Mouse (Mus musculus) limb, embryonic 13.5 days (tissue): ENCODE measurements around the gene Mthfsd. TPM values are rescaled to one million over a fixed set of nuclear protein-coding genes. Genes with fewer than 3 reads are reported as not detected.

Experiments used
- ATAC-seq: fragments of 200-750 bp; cut with Nextera tagmentation; 2 replicates; pipeline ENCODE4 v1.8.0; 2017; ENCODE audit warnings: low read depth, moderate number of reproducible peaks, moderate TSS enrichment; ENCODE audit not compliant: low FRiP score
- H3K27ac ChIP-seq: fragments of 300-500 bp; sonication (generic); 2 replicates; pipeline ENCODE4 v1.5.1; 2015; ENCODE audit warnings: inconsistent platforms, mild to moderate bottlenecking, moderate library complexity
- H3K27me3 ChIP-seq: fragments of 300-500 bp; sonication (generic); 2 replicates; pipeline ENCODE4 v1.6.1; 2015; ENCODE audit warnings: mild to moderate bottlenecking, inconsistent platforms
- H3K36me3 ChIP-seq: fragments of 300-500 bp; sonication (generic); 2 replicates; pipeline ENCODE4 v1.6.1; 2015; ENCODE audit warnings: inconsistent platforms, mild to moderate bottlenecking, moderate library complexity
- H3K4me1 ChIP-seq: fragments of 300-500 bp; sonication (generic); 2 replicates; pipeline ENCODE4 v1.6.1; 2015; ENCODE audit warnings: inconsistent platforms
- H3K4me2 ChIP-seq: fragments of 300-500 bp; sonication (generic); replicated peaks from 2 replicates; pipeline ENCODE4 v1.6.1; 2015; ENCODE audit warnings: inconsistent platforms, mild to moderate bottlenecking, moderate library complexity
- H3K4me3 ChIP-seq: fragments of 300-500 bp; sonication (generic); 2 replicates; pipeline ENCODE4 v1.5.1; 2015; ENCODE audit warnings: moderate library complexity, mild to moderate bottlenecking, inconsistent platforms
- H3K9ac ChIP-seq: fragments of 300-500 bp; sonication (generic); 2 replicates; pipeline ENCODE4 v1.6.1; 2015; ENCODE audit warnings: mild to moderate bottlenecking, inconsistent platforms
- H3K9me3 ChIP-seq: fragments of 300-500 bp; sonication (generic); 2 replicates; pipeline ENCODE4 v1.6.1; 2016; ENCODE audit warnings: inconsistent platforms
- WGBS: fragments of 180-500 bp; shearing (Covaris S2); methylation state at CpG from one replicate; pipeline ENCODE4 v1.1.7; 2015; 5-methylcytosine and 5-hydroxymethylcytosine counted together
- polyA plus RNA-seq: library from polyadenylated mRNA; unstranded; fragments of >200 nt; fragmentation: Nextera tagmentation; extraction: Ambion mirVana; gene quantifications from 2 replicates; pipeline ENCODE4 v1.2.1, GENCODE M21; 2015

Gene Mthfsd
- polyA plus RNA-seq, 1 experiment from 2014 or later: 65.4 TPM

- Histone ChIP-seq H3K4me3 (no peak overlapping the region), H3K36me3 (no peaks in the 10 kb centered on the region), H3K9me3 (no peaks in the 10 kb centered on the region; the same call in 1 of the 2 replicates), H3K4me2 (no peak overlapping the region), H3K9ac (no peak overlapping the region), H3K27me3 (peaks cover 99% of the 10 kb centered on the region), H3K27ac (no peak overlapping the region), H3K4me1 (peaks cover 31% of the 10 kb centered on the region)
- 3% methylated on average over 13 of the region's 13 CpGs for WGBS
- ATAC-seq: no peak
These were observed 32.3 kb downstream of the Mthfsd start for GRCm38 (mm10) chr8:121075936-121076335.

GRCm38 (mm10) chr8:121074848-121075145 is 33.4 kb downstream of the Mthfsd start:
- no peak for ATAC-seq
- H3K36me3 ChIP-seq: no peaks in the 10 kb centered on the region
- H3K9ac ChIP-seq: no peak overlapping the region
- 2% methylated on average over 10 of the region's 10 CpGs for WGBS
- H3K27me3 ChIP-seq: peaks cover 99% of the 10 kb centered on the region
- H3K27ac ChIP-seq: no peak overlapping the region
- no peak overlapping the region for H3K4me2 ChIP-seq
- no peak overlapping the region for H3K4me3 ChIP-seq
- H3K4me1 ChIP-seq: peaks cover 28% of the 10 kb centered on the region
- H3K9me3 ChIP-seq: no peaks in the 10 kb centered on the region; the same call in 1 of the 2 replicates

GRCm38 (mm10) chr8:121074108-121074847 is 33.9 kb downstream of the Mthfsd start:
- H3K4me3 ChIP-seq: no peak overlapping the region

DNA sequence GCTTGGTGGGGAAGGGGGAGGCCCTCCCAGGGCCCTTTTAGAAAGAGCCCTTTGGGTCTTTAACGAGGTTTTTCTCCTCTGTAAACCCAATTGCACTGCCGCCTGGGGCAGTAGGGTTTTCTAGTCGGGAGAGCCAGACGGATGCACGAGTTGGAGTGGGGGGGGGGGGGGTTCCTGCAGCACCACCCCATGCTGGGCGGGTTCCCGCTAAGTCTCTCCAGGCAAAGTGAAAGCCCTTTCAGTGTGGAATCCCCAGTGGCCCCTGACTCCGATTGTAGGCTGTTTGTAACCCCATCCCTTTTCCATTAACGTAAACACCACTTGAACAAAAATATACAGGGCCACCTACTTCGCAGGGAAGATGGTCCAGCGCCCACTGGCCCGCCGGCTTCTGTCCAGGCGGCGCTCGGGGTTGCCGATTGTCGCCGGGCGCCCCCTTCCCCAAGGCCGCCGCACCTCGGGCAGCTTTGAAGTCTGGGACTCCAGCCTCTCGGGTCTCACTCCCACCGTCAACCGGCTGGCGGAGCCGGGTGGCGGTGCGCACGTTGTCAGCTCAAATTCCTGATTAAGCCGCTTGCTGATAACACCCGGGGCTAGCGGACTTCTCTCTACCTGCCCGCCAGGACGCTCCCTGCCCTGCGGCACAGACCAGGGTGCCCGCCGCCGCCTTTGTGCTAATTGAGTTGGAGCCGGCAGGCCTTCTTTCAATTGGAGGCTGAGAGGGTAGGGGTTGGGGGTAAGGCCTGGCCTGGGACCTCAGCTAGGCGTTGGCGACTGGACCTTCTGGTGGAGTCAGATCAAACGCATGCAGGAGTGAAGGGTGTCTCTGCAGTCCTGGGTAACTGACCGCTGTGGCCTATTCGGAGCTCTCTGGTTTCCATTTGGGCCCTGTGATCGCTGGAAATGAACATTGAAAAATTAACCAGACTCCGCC is 34.8 kb downstream of the Mthfsd start:
- Histone ChIP-seq H3K4me2 (peak overlapping the region; percentile 56), H3K36me3 (no peaks in the 10 kb centered on the region), H3K27ac (no peak overlapping the region), H3K9me3 (no peaks in the 10 kb centered on the region; the same call in 1 of the 2 replicates), H3K9ac (no peak overlapping the region), H3K4me3 (peak overlapping the region; percentile 28), H3K4me1 (peaks cover 28% of the 10 kb centered on the region), H3K27me3 (peaks cover 99% of the 10 kb centered on the region)
- no peak for ATAC-seq
- 1% methylated on average over 48 of the region's 48 CpGs for WGBS

More at GRCm38 (mm10) chr8:121074108-121074847, 33.9 kb downstream of the Mthfsd start:
- H3K4me2 ChIP-seq: no peak overlapping the region
- H3K9me3 ChIP-seq: no peaks in the 10 kb centered on the region; the same call in 1 of the 2 replicates
- H3K36me3 ChIP-seq: no peaks in the 10 kb centered on the region
- no peak overlapping the region for H3K27ac ChIP-seq
- H3K4me1 ChIP-seq: peaks cover 28% of the 10 kb centered on the region
- WGBS: 3% methylated on average over 15 of the region's 15 CpGs
- ATAC-seq: no peak
- H3K9ac ChIP-seq: no peak overlapping the region
- peaks cover 99% of the 10 kb centered on the region for H3K27me3 ChIP-seq

GRCm38 (mm10) chr8:121072406-121073130 is 35.6 kb downstream of the Mthfsd start:
- no peak for ATAC-seq
- H3K36me3 ChIP-seq: no peaks in the 10 kb centered on the region
- H3K4me3 ChIP-seq: peak overlapping the region; percentile 28
- peaks cover 97% of the 10 kb centered on the region for H3K27me3 ChIP-seq
- peak overlapping the region; percentile 56; the same call in 1 of the 2 replicates for H3K4me2 ChIP-seq
- WGBS: 22% methylated on average over 11 of the region's 11 CpGs
- H3K9ac ChIP-seq: no peak overlapping the region
- no peak overlapping the region for H3K27ac ChIP-seq
- peaks cover 28% of the 10 kb centered on the region for H3K4me1 ChIP-seq
- H3K9me3 ChIP-seq: no peaks in the 10 kb centered on the region; the same call in 1 of the 2 replicates

DNA sequence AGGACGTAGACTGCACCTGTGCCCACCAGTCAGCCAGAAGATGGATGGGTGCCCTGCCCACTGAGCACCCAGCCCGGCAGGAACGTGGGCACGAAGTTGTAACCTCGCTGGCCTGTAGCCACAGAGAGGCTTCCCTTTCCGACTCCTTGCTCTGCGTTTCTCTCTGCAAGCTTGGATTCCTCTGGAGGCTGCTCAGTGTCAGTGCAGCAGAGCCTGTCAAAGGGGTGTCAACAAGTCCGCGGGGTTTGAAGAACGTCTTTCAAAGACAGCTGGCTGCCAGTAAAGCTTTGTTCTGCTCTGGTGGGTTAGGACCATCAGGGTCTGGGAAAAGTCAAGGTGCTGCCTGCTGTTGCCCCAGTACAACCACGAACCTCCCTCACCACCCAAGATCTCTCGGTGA is 36.7 kb downstream of the Mthfsd start:
- Histone ChIP-seq H3K27ac (no peak overlapping the region), H3K36me3 (no peaks in the 10 kb centered on the region), H3K4me3 (no peak overlapping the region), H3K9me3 (no peaks in the 10 kb centered on the region; the same call in 1 of the 2 replicates), H3K9ac (0 out of 2 replicates have a peak overlapping the region, but pooled peaks have one; percentile 19), H3K27me3 (peaks cover 89% of the 10 kb centered on the region), H3K4me2 (no peak overlapping the region), H3K4me1 (peaks cover 28% of the 10 kb centered on the region)
- ATAC-seq: no peak
- 3% methylated on average over 12 of the region's 12 CpGs for WGBS

DNA sequence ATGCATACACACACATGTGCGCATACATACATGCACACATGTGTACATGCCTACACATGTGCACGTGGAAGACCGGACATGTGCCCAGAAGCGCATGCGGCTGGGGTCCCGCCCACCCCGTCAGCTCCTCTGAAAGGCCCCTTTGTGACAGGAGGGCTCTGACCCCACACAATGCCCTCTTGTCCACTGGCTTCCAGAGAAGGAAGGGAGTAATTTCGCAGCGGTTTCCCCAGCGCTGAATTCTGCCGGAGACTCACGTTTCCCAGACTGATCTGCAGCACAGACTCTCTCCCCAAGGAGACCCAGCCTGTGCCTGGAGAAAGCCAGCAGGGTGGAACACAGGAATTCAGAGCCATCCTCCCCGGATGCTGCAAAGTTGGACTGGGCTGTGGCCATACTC is 44.5 kb downstream of the Mthfsd start:
- Histone ChIP-seq H3K9me3 (no peaks in the 10 kb centered on the region), H3K4me2 (peak overlapping the region; percentile 19; the same call in 1 of the 2 replicates), H3K9ac (no peak overlapping the region), H3K27me3 (peaks cover 60% of the 10 kb centered on the region), H3K36me3 (no peaks in the 10 kb centered on the region), H3K4me1 (peaks cover 7% of the 10 kb centered on the region; the same call in 1 of the 2 replicates), H3K27ac (peak overlapping the region; percentile 61; the same call in 1 of the 2 replicates), H3K4me3 (no peak overlapping the region)
- 58% methylated on average over 13 of the region's 13 CpGs for WGBS
- no peak for ATAC-seq

GRCm38 (mm10) chr8:121062521-121062920 is 45.7 kb downstream of the Mthfsd start:
- no peaks in the 10 kb centered on the region for H3K36me3 ChIP-seq
- H3K27me3 ChIP-seq: peaks cover 63% of the 10 kb centered on the region
- no peak overlapping the region for H3K27ac ChIP-seq
- no peak for ATAC-seq
- H3K4me1 ChIP-seq: peaks cover 14% of the 10 kb centered on the region
- H3K4me2 ChIP-seq: no peak overlapping the region
- no peak overlapping the region for H3K4me3 ChIP-seq
- 83% methylated on average over 6 of the region's 6 CpGs for WGBS
- no peaks in the 10 kb centered on the region for H3K9me3 ChIP-seq
- no peak overlapping the region for H3K9ac ChIP-seq

DNA sequence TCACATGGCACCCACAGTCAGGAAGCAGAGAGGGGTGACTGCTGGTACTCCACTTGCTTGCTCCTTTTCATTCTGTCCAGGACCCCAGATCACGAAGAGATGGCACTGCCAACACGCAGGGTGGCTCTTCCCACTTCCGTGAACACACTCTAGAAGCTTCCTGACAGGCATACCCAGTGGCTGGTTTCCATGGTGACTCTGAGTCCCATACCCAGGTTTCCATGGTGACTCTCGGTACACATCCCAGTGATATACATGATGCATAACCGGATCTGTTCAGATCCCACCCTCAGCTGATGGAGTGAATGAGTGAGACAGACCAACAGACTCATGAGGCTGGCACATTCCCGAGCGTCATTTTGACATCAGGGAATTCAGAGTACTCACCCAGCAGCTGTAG is 49.1 kb downstream of the Mthfsd start:
- no peak for ATAC-seq
- 92% methylated on average over 7 of the region's 7 CpGs for WGBS
- Histone ChIP-seq H3K4me2 (no peak overlapping the region), H3K4me1 (peaks cover 14% of the 10 kb centered on the region), H3K27me3 (peaks cover 71% of the 10 kb centered on the region), H3K4me3 (no peak overlapping the region), H3K27ac (no peak overlapping the region), H3K9me3 (no peaks in the 10 kb centered on the region), H3K36me3 (no peaks in the 10 kb centered on the region), H3K9ac (no peak overlapping the region)

- Histone ChIP-seq H3K27ac (no peak overlapping the region), H3K4me2 (no peak overlapping the region), H3K9me3 (no peaks in the 10 kb centered on the region), H3K9ac (no peak overlapping the region), H3K4me3 (no peak overlapping the region), H3K36me3 (no peaks in the 10 kb centered on the region), H3K27me3 (peaks cover 73% of the 10 kb centered on the region), H3K4me1 (peaks cover 7% of the 10 kb centered on the region)
- no peak for ATAC-seq
- 47% methylated on average over 9 of the region's 9 CpGs for WGBS
These were observed 50.1 kb downstream of the Mthfsd start for GRCm38 (mm10) chr8:121058081-121058480.

GRCm38 (mm10) chr8:121047441-121047840 is 60.8 kb downstream of the Mthfsd start:
- Histone ChIP-seq H3K9me3 (peaks cover 4% of the 10 kb centered on the region; the same call in 1 of the 2 replicates), H3K4me3 (no peak overlapping the region), H3K27ac (no peak overlapping the region), H3K4me1 (peaks cover 8% of the 10 kb centered on the region), H3K4me2 (no peak overlapping the region), H3K9ac (no peak overlapping the region), H3K36me3 (no peaks in the 10 kb centered on the region), H3K27me3 (peaks cover 52% of the 10 kb centered on the region)
- no peak; the same call in 1 of the 2 replicates for ATAC-seq
- 75% methylated on average over 9 of the region's 9 CpGs for WGBS
